Mouse (Mus musculus) ovary, adult 18-20 months (tissue): ENCODE measurements around the gene Card14.

ENCODE experiments used
- DNase-seq: peaks from one replicate; pipeline ENCODE4 v3.0.0; 2022; ENCODE audit warnings: low spot score, mixed read lengths

The Card14 gene

GRCm38 (mm10) chr11:119355443-119356385, 48.1 kb downstream of the Card14 start, which contains the start of the genes Sgsh and Slc26a11:
Sgsh (minus strand) TSS chr11:119355536.
Slc26a11 (plus strand) TSS chr11:119355557.
- peak; percentile 80 for DNase-seq

- no peak for DNase-seq
Observed at GRCm38 (mm10) chr11:119359089-119359488, 51.5 kb downstream of the Card14 start.

GRCm38 (mm10) chr11:119362769-119363533, 55.4 kb downstream of the Card14 start:
- no peak for DNase-seq

GRCm38 (mm10) chr11:119363534-119364145, 56.1 kb downstream of the Card14 start:
- DNase-seq, result no peak

GRCm38 (mm10) chr11:119375425-119375824, 67.9 kb downstream of the Card14 start:
- DNase-seq, result no peak

GRCm38 (mm10) chr11:119377326-119377725, 69.8 kb downstream of the Card14 start:
- no peak for DNase-seq

GRCm38 (mm10) chr11:119378551-119378950, 71.0 kb downstream of the Card14 start:
- DNase-seq, result no peak

GRCm38 (mm10) chr11:119381631-119382337, 74.2 kb downstream of the Card14 start:
- peak; percentile 41 for DNase-seq

GRCm38 (mm10) chr11:119382338-119382850, 74.8 kb downstream of the Card14 start:
- no peak for DNase-seq

- DNase-seq, result no peak
Observed at GRCm38 (mm10) chr11:119384904-119385303, 77.3 kb downstream of the Card14 start.

- no peak for DNase-seq
Observed at GRCm38 (mm10) chr11:119386306-119386705, 78.7 kb downstream of the Card14 start.

- DNase-seq, result peak; percentile 57
Observed at GRCm38 (mm10) chr11:119387273-119387672, 79.7 kb downstream of the Card14 start.

GRCm38 (mm10) chr11:119389851-119390270, 82.3 kb downstream of the Card14 start:
- DNase-seq, result peak; percentile 75

GRCm38 (mm10) chr11:119390271-119391231, 83.0 kb downstream of the Card14 start:
- peak; percentile 63 for DNase-seq

- DNase-seq, result peak; percentile 53
Observed at GRCm38 (mm10) chr11:119391386-119392000, 83.9 kb downstream of the Card14 start.

GRCm38 (mm10) chr11:119392001-119392614, 84.5 kb downstream of the Card14 start:
- peak; percentile 58 for DNase-seq

- peak; percentile 57 for DNase-seq
Observed at GRCm38 (mm10) chr11:119392800-119393482, 85.4 kb downstream of the Card14 start, which contains the start of gene Rnf213. Rnf213 (plus strand) TSS chr11:119393100.

GRCm38 (mm10) chr11:119393483-119393804, 85.9 kb downstream of the Card14 start:
- no peak for DNase-seq

GRCm38 (mm10) chr11:119394210-119394609, 86.6 kb downstream of the Card14 start:
- no peak for DNase-seq
